Mouse (Mus musculus) embryonic facial prominence, embryonic 13.5 days (tissue): Measurements from ENCODE around the gene Cgrrf1. TPM values are rescaled to one million over a fixed set of nuclear protein-coding genes. Genes with fewer than 3 reads are reported as not detected.
"Not testable (repeated sequence)": the region's sequence is repeated elsewhere in the genome, so short reads cannot be mapped to it uniquely, and the experiment has no call there.

Source experiments
- ATAC-seq: fragments of 200-750 bp; cut with Nextera tagmentation; 2 replicates; pipeline ENCODE4 v1.8.0; 2017; ENCODE audit warnings: low read depth; ENCODE audit not compliant: insufficient number of reproducible peaks, insufficient read depth, low FRiP score, low TSS enrichment
- H3K27ac ChIP-seq: fragments of 300-500 bp; sonication (generic); 2 replicates; pipeline ENCODE4 v1.5.1; 2015; ENCODE audit warnings: moderate library complexity, mild to moderate bottlenecking, inconsistent platforms
- H3K27me3 ChIP-seq: fragments of 300-500 bp; sonication (generic); 2 replicates; pipeline ENCODE4 v1.6.1; 2015; ENCODE audit warnings: mild to moderate bottlenecking, inconsistent platforms
- H3K36me3 ChIP-seq: fragments of 300-500 bp; sonication (generic); 2 replicates; pipeline ENCODE4 v1.6.1; 2015; ENCODE audit warnings: mild to moderate bottlenecking, inconsistent platforms
- H3K4me1 ChIP-seq: fragments of 300-500 bp; sonication (generic); 2 replicates; pipeline ENCODE4 v1.6.1; 2015; ENCODE audit warnings: inconsistent platforms
- H3K4me2 ChIP-seq: fragments of 300-500 bp; sonication (generic); 2 replicates; pipeline ENCODE4 v1.6.1; 2015; ENCODE audit warnings: moderate library complexity, mild to moderate bottlenecking, inconsistent platforms
- H3K4me3 ChIP-seq: fragments of 300-500 bp; sonication (generic); 2 replicates; pipeline ENCODE4 v1.5.1; 2015; ENCODE audit warnings: mild to moderate bottlenecking, inconsistent platforms
- H3K9ac ChIP-seq: fragments of 300-500 bp; sonication (generic); 2 replicates; pipeline ENCODE4 v1.6.1; 2015; ENCODE audit warnings: mild to moderate bottlenecking, inconsistent platforms
- H3K9me3 ChIP-seq: fragments of 300-500 bp; sonication (generic); 2 replicates; pipeline ENCODE4 v1.6.1; 2016; ENCODE audit warnings: inconsistent platforms
- WGBS: fragments of 180-500 bp; shearing (Covaris S2); methylation state at CpG from one replicate; pipeline ENCODE4 v1.1.7; 2015; ENCODE audit warnings: mixed read lengths; 5-methylcytosine and 5-hydroxymethylcytosine counted together
- polyA plus RNA-seq: library from polyadenylated mRNA; unstranded; fragments of >200 nt; fragmentation: Nextera tagmentation; extraction: Ambion mirVana; gene quantifications from 2 replicates; pipeline ENCODE4 v1.2.1, GENCODE M21; 2015

Cgrrf1 gene
- polyA plus RNA-seq, 1 experiment from 2014 or later = 20.1 TPM

- Histone ChIP-seq H3K9me3 (no peaks in the 10 kb centered on the region), H3K9ac (no peak overlapping the region), H3K4me2 (no peak overlapping the region), H3K4me3 (no peak overlapping the region), H3K27me3 (no peaks in the 10 kb centered on the region), H3K27ac (no peak overlapping the region), H3K36me3 (peaks cover 11% of the 10 kb centered on the region; the same call in 1 of the 2 replicates), H3K4me1 (no peaks in the 10 kb centered on the region)
- no peak for ATAC-seq
- WGBS = 83% methylated on average over 4 of the region's 4 CpGs
Measured at GRCm38 (mm10) chr14:46803259-46803658, 28.7 kb upstream of the Cgrrf1 start.

- Histone ChIP-seq H3K36me3 (peaks cover 11% of the 10 kb centered on the region; the same call in 1 of the 2 replicates), H3K4me3 (no peak overlapping the region), H3K27me3 (no peaks in the 10 kb centered on the region), H3K4me1 (no peaks in the 10 kb centered on the region), H3K9me3 (no peaks in the 10 kb centered on the region), H3K27ac (no peak overlapping the region), H3K4me2 (no peak overlapping the region), H3K9ac (no peak overlapping the region)
- WGBS = 83% methylated on average over 1 of the region's 1 CpGs
- ATAC-seq = no peak
Measured at GRCm38 (mm10) chr14:46803791-46804190, 28.1 kb upstream of the Cgrrf1 start.

- WGBS = 83% methylated on average over 5 of the region's 5 CpGs
- ATAC-seq = no peak
- no peak overlapping the region for H3K27ac ChIP-seq
- H3K4me2 ChIP-seq = no peak overlapping the region
- H3K9me3 ChIP-seq = no peaks in the 10 kb centered on the region
- no peaks in the 10 kb centered on the region for H3K4me1 ChIP-seq
- H3K36me3 ChIP-seq = peaks cover 17% of the 10 kb centered on the region
- no peak overlapping the region for H3K4me3 ChIP-seq
- H3K27me3 ChIP-seq = no peaks in the 10 kb centered on the region
- H3K9ac ChIP-seq = no peak overlapping the region
Measured at GRCm38 (mm10) chr14:46806186-46806585, 25.7 kb upstream of the Cgrrf1 start.

- H3K27me3 ChIP-seq = no peaks in the 10 kb centered on the region
- H3K9me3 ChIP-seq = no peaks in the 10 kb centered on the region
- ATAC-seq = no peak
- peaks cover 31% of the 10 kb centered on the region for H3K36me3 ChIP-seq
- H3K4me3 ChIP-seq = no peak overlapping the region
- H3K9ac ChIP-seq = no peak overlapping the region
- no peaks in the 10 kb centered on the region for H3K4me1 ChIP-seq
- WGBS = 75% methylated on average over 3 of the region's 3 CpGs
- H3K4me2 ChIP-seq = no peak overlapping the region
- no peak overlapping the region for H3K27ac ChIP-seq
Measured at GRCm38 (mm10) chr14:46807927-46808326, 24.0 kb upstream of the Cgrrf1 start.

GRCm38 (mm10) chr14:46815640-46816039, 16.3 kb upstream of the Cgrrf1 start:
- ATAC-seq = no peak
- 86% methylated on average over 6 of the region's 6 CpGs for WGBS
- H3K4me1 ChIP-seq = peaks cover 7% of the 10 kb centered on the region
- no peaks in the 10 kb centered on the region for H3K9me3 ChIP-seq
- no peak overlapping the region for H3K4me2 ChIP-seq
- H3K36me3 ChIP-seq = peaks cover 52% of the 10 kb centered on the region
- H3K4me3 ChIP-seq = no peak overlapping the region
- H3K27ac ChIP-seq = no peak overlapping the region
- no peak overlapping the region for H3K9ac ChIP-seq
- no peaks in the 10 kb centered on the region for H3K27me3 ChIP-seq

- Histone ChIP-seq H3K4me3 (no peak overlapping the region), H3K36me3 (peaks cover 40% of the 10 kb centered on the region), H3K4me1 (peaks cover 14% of the 10 kb centered on the region), H3K27me3 (no peaks in the 10 kb centered on the region), H3K9ac (no peak overlapping the region), H3K4me2 (no peak overlapping the region), H3K9me3 (no peaks in the 10 kb centered on the region), H3K27ac (no peak overlapping the region)
- WGBS = 93% methylated on average over 8 of the region's 8 CpGs
- no peak for ATAC-seq
Measured at GRCm38 (mm10) chr14:46816916-46817622, 14.9 kb upstream of the Cgrrf1 start.

- H3K4me2 ChIP-seq = no peak overlapping the region
- no peak for ATAC-seq
- 89% methylated on average over 7 of the region's 7 CpGs for WGBS
Measured at GRCm38 (mm10) chr14:46818743-46819142, 13.2 kb upstream of the Cgrrf1 start.

GRCm38 (mm10) chr14:46819961-46820360, 12.0 kb upstream of the Cgrrf1 start:
- H3K4me3 ChIP-seq, H3K27me3 ChIP-seq, H3K4me2 ChIP-seq, ATAC-seq, H3K9me3 ChIP-seq, H3K27ac ChIP-seq, H3K9ac ChIP-seq: not testable (repeated sequence)
- Histone ChIP-seq H3K4me1 (peaks cover 14% of the 10 kb centered on the region), H3K36me3 (peaks cover 20% of the 10 kb centered on the region)
- WGBS = 92% methylated on average over 6 of the region's 6 CpGs

More at GRCm38 (mm10) chr14:46818743-46819142, 13.2 kb upstream of the Cgrrf1 start:
- H3K4me1 ChIP-seq = peaks cover 14% of the 10 kb centered on the region
- H3K9ac ChIP-seq = no peak overlapping the region
- H3K27ac ChIP-seq = no peak overlapping the region
- H3K4me3 ChIP-seq = no peak overlapping the region
- H3K9me3 ChIP-seq = no peaks in the 10 kb centered on the region
- H3K27me3 ChIP-seq = peaks cover 3% of the 10 kb centered on the region; the same call in 1 of the 2 replicates
- H3K36me3 ChIP-seq = peaks cover 25% of the 10 kb centered on the region

- Histone ChIP-seq H3K4me1 (peaks cover 14% of the 10 kb centered on the region), H3K9ac (peak overlapping the region; percentile 93), H3K4me2 (peak overlapping the region; percentile 84), H3K36me3 (peaks cover 9% of the 10 kb centered on the region), H3K9me3 (no peaks in the 10 kb centered on the region), H3K27ac (peak overlapping the region; percentile 93), H3K27me3 (peaks cover 3% of the 10 kb centered on the region; the same call in 1 of the 2 replicates), H3K4me3 (peak overlapping the region; percentile 92)
- under 1% methylated on average over 11 of the region's 11 CpGs for WGBS
- ATAC-seq = no peak
Measured at GRCm38 (mm10) chr14:46821271-46821872, 10.6 kb upstream of the Cgrrf1 start.

GRCm38 (mm10) chr14:46821873-46822716, 9.8 kb upstream of the Cgrrf1 start, which contains the start of gene Gmfb:
Gene Gmfb (minus strand): TSS chr14:46822242.
- H3K9me3 ChIP-seq = no peaks in the 10 kb centered on the region
- peak within 1 kb of the TSS; percentile 93 for H3K27ac ChIP-seq
- H3K36me3 ChIP-seq = peaks cover 4% of the 10 kb centered on the region
- peak within 1 kb of the TSS; percentile 92 for H3K4me3 ChIP-seq
- H3K4me1 ChIP-seq = peaks cover 14% of the 10 kb centered on the region
- peak within 1 kb of the TSS; percentile 93 for H3K9ac ChIP-seq
- H3K4me2 ChIP-seq = peak within 1 kb of the TSS; percentile 84
- WGBS = under 1% methylated on average over 65 of the region's 65 CpGs
- ATAC-seq = peak; percentile 92
- H3K27me3 ChIP-seq = peaks cover 3% of the 10 kb centered on the region; the same call in 1 of the 2 replicates

- peaks cover 14% of the 10 kb centered on the region for H3K4me1 ChIP-seq
- no peak overlapping the region for H3K27ac ChIP-seq
- no peak for ATAC-seq
- no peaks in the 10 kb centered on the region for H3K9me3 ChIP-seq
- no peak overlapping the region for H3K9ac ChIP-seq
- H3K4me3 ChIP-seq = no peak overlapping the region
- 72% methylated on average over 2 of the region's 2 CpGs for WGBS
- peaks cover 3% of the 10 kb centered on the region; the same call in 1 of the 2 replicates for H3K27me3 ChIP-seq
- H3K4me2 ChIP-seq = no peak overlapping the region
- no peaks in the 10 kb centered on the region for H3K36me3 ChIP-seq
Measured at GRCm38 (mm10) chr14:46823996-46824395, 7.9 kb upstream of the Cgrrf1 start.
